ENCODE assay signal across 8 mouse cellular contexts in genomic region chr9:123258796-123259195, GRCm38 (mm10). TPM values are rescaled to one million over a fixed set of nuclear protein-coding genes. Genes with fewer than 3 reads are reported as not detected.
DNase-seq lines count a peak whose midpoint lies in the region; ATAC-seq and TF ChIP-seq lines count a peak whose summit lies in the region.

No protein-coding gene starts in this region.

- H3K4me2 ChIP-seq in lung, embryonic 16.5 days (ENCODE audit: low read depth, low read length): peak overlapping the region; percentile 95; the same call in 1 of the 2 replicates
- peak overlapping the region; percentile 94 for H3K4me2 ChIP-seq in limb, embryonic 13.5 days (replicated peaks)
- H3K4me2 ChIP-seq in stomach, embryonic 15.5 days: peak overlapping the region; percentile 99

- H3K4me1 ChIP-seq in lung, embryonic 16.5 days (replicated peaks; ENCODE audit: control insufficient read depth, insufficient read depth, low read length): peaks cover 4% of the 10 kb centered on the region; the same call in 1 of the 2 replicates
- no peaks in the 10 kb centered on the region for H3K4me1 ChIP-seq in lung, adult 2 months (ENCODE audit: control insufficient read depth, insufficient read depth, low read length)
- peaks cover 4% of the 10 kb centered on the region; the same call in 1 of the 2 replicates for H3K4me1 ChIP-seq in limb, embryonic 13.5 days
- H3K4me1 ChIP-seq in stomach, embryonic 15.5 days: peaks cover 5% of the 10 kb centered on the region; the same call in 1 of the 2 replicates

- no peak overlapping the region for H3K27ac ChIP-seq in lung, embryonic 16.5 days (ENCODE audit: low read length)
- H3K27ac ChIP-seq in limb, embryonic 13.5 days: no peak overlapping the region
- no peak overlapping the region for H3K27ac ChIP-seq in stomach, embryonic 15.5 days

- H3K4me3 ChIP-seq in lung, embryonic 16.5 days (ENCODE audit: low read length): no peak overlapping the region
- H3K4me3 ChIP-seq in lung, adult 2 months (replicated peaks; ENCODE audit: extremely low read depth, low read depth, low read length): no peak overlapping the region
- peak overlapping the region; percentile 78 for H3K4me3 ChIP-seq in limb, embryonic 13.5 days
- H3K4me3 ChIP-seq in stomach, embryonic 15.5 days (replicated peaks): peak overlapping the region; percentile 83; the same call in 1 of the 2 replicates

- no peaks in the 10 kb centered on the region for H3K9me3 ChIP-seq in lung, embryonic 16.5 days (ENCODE audit: control insufficient read depth, low read length)
- no peaks in the 10 kb centered on the region for H3K9me3 ChIP-seq in limb, embryonic 13.5 days
- no peaks in the 10 kb centered on the region for H3K9me3 ChIP-seq in stomach, embryonic 15.5 days

- no peak for TF ChIP-seq POLR2A in lung, adult 2 months (IDR thresholded peaks at IDR 0.05; ENCODE audit: borderline replicate concordance, extremely low read depth, low read depth, low read length)

- H3K9ac ChIP-seq in lung, embryonic 16.5 days (ENCODE audit: low read length): no peak overlapping the region
- no peak overlapping the region for H3K9ac ChIP-seq in limb, embryonic 13.5 days
- H3K9ac ChIP-seq in stomach, embryonic 15.5 days: no peak overlapping the region

- ATAC-seq in cerebellum, adult (ENCODE audit: insufficient number of reproducible peaks, low FRiP score, low TSS enrichment): no peak
- ATAC-seq in lung, embryonic 16.5 days (ENCODE audit: low read depth): no peak
- ATAC-seq in limb, embryonic 13.5 days (ENCODE audit: low FRiP score, low read depth): no peak
- ATAC-seq in stomach, embryonic 15.5 days (ENCODE audit: insufficient read depth, low FRiP score, low read depth): no peak
- ATAC-seq in megakaryocyte progenitor cell, adult 5-6 weeks (replicated peaks; ENCODE audit: poor library complexity): no peak

- WGBS in lung, embryonic 16.5 days: 20% methylated on average over 10 of the region's 10 CpGs
- 62% methylated on average over 10 of the region's 10 CpGs for WGBS in lung, adult 2 months
- 37% methylated on average over 10 of the region's 10 CpGs for WGBS in limb, embryonic 13.5 days
- 26% methylated on average over 10 of the region's 10 CpGs for WGBS in stomach, embryonic 15.5 days

- H3K36me3 ChIP-seq in lung, embryonic 16.5 days (ENCODE audit: control insufficient read depth, insufficient read depth, low read length): no peaks in the 10 kb centered on the region
- H3K36me3 ChIP-seq in limb, embryonic 13.5 days: no peaks in the 10 kb centered on the region
- H3K36me3 ChIP-seq in stomach, embryonic 15.5 days: no peaks in the 10 kb centered on the region

- no peak for TF ChIP-seq CTCF in lung, adult 2 months (IDR thresholded peaks at IDR 0.05; ENCODE audit: insufficient read depth, low read length)

- peaks cover 3% of the 10 kb centered on the region; the same call in 1 of the 2 replicates for H3K27me3 ChIP-seq in lung, embryonic 16.5 days (ENCODE audit: control insufficient read depth, insufficient read depth, low read depth, low read length)
- peaks cover 38% of the 10 kb centered on the region for H3K27me3 ChIP-seq in limb, embryonic 13.5 days
- H3K27me3 ChIP-seq in stomach, embryonic 15.5 days (replicated peaks): no peaks in the 10 kb centered on the region; the same call in 1 of the 2 replicates

- peak; percentile 16 for DNase-seq in cerebellum, adult 18-20 months
- DNase-seq in lung, adult 2 months: no peak
- no peak for DNase-seq in urinary bladder, postnatal 14 days (ENCODE audit: low spot score)

RNA-seq across cellular contexts. Expression of gene Tmem158, which starts 1.8 kb away (rescaled TPM):
- 7.4 and 8.0 TPM in 2 replicates for polyA plus RNA-seq in lung, embryonic 16.5 days (2015; fragmentation: Nextera tagmentation; extraction: Ambion mirVana)
- 7.3 and 14.5 TPM in 2 replicates for polyA plus RNA-seq in lung, adult 2 months (2012; rRNA removed)
- polyA plus RNA-seq in limb, embryonic 13.5 days (2015; fragmentation: Nextera tagmentation; extraction: Ambion mirVana): 15.3 and 18.8 TPM in 2 replicates
- polyA plus RNA-seq in stomach, embryonic 15.5 days (2015; fragmentation: Nextera tagmentation; extraction: Ambion mirVana): 14.9 and 17.1 TPM in 2 replicates
- total RNA-seq in megakaryocyte progenitor cell, adult 5-6 weeks (2015): 0.54 and 0.62 TPM in 2 replicates
- 0.47 and 0.54 TPM in 2 replicates for total RNA-seq in megakaryocyte progenitor cell, adult 5-6 weeks (2017)

RNA-seq across cellular contexts. Expression of gene Cdcp1, which starts 43.0 kb away (rescaled TPM):
- polyA plus RNA-seq in lung, embryonic 16.5 days (2015; fragmentation: Nextera tagmentation; extraction: Ambion mirVana): 12.4 and 14.6 TPM in 2 replicates
- polyA plus RNA-seq in lung, adult 2 months (2012; rRNA removed): 10.8 and 14.2 TPM in 2 replicates
- polyA plus RNA-seq in limb, embryonic 13.5 days (2015; fragmentation: Nextera tagmentation; extraction: Ambion mirVana): 4.8 and 5.3 TPM in 2 replicates
- 13.5 and 15.3 TPM in 2 replicates for polyA plus RNA-seq in stomach, embryonic 15.5 days (2015; fragmentation: Nextera tagmentation; extraction: Ambion mirVana)
- 0.07 and 0.44 TPM in 2 replicates for total RNA-seq in megakaryocyte progenitor cell, adult 5-6 weeks (2015)
- 0.17 and 0.30 TPM in 2 replicates for total RNA-seq in megakaryocyte progenitor cell, adult 5-6 weeks (2017)

Comparison
In these comparisons a context has a peak if more than half of its experiments do, and no peak if none do; other contexts are left out.
1. DNase-seq: peak in cerebellum, adult 18-20 months (2 of 2); none in lung, adult 2 months (single experiment) and urinary bladder, postnatal 14 days (single experiment).
2. H3K4me3 ChIP-seq: peak in limb, embryonic 13.5 days (single experiment) and stomach, embryonic 15.5 days (single experiment); none in lung, embryonic 16.5 days (single experiment) and lung, adult 2 months (single experiment).
3. Peak in every context shown above with its lines, with median percentiles within 50 percentile points of each other: H3K4me2 ChIP-seq.